In genomic region chr17:65905241-65905640, GRCm38 (mm10) we compare ENCODE assay signal across 16 mouse cellular contexts. TPM values are rescaled to one million over a fixed set of nuclear protein-coding genes. Genes with fewer than 3 reads are reported as not detected.
DNase-seq lines count a peak whose midpoint lies in the region; ATAC-seq and TF ChIP-seq lines count a peak whose summit lies in the region.
"Had no signal": no experiment of that assay in that cellular context is flagged by ENCODE, and none has a peak within 500 bp of the region (broad histone marks: within the 10 kb centered on the region; RNA-seq: fewer than 3 reads in every experiment).

No protein-coding gene starts in this region.

- peaks cover 34% of the 10 kb centered on the region for H3K4me1 ChIP-seq in E14TG2a.4 (replicated peaks; ENCODE audit: low read depth, low read length)
- peaks cover 13% of the 10 kb centered on the region for H3K4me1 ChIP-seq in embryonic facial prominence, embryonic 14.5 days (ENCODE audit: control insufficient read depth, insufficient read depth, low read length)
- no peaks in the 10 kb centered on the region for H3K4me1 ChIP-seq in intestine, postnatal 0 days (replicated peaks; ENCODE audit: control insufficient read depth, insufficient read depth, low read length)
- H3K4me1 ChIP-seq: forebrain, embryonic 13.5 days had no signal

- no peaks in the 10 kb centered on the region for H3K36me3 ChIP-seq in E14TG2a.4 (ENCODE audit: insufficient read depth, low read length)
- no peaks in the 10 kb centered on the region for H3K36me3 ChIP-seq in embryonic facial prominence, embryonic 14.5 days (ENCODE audit: control insufficient read depth, insufficient read depth, low read length)
- no peaks in the 10 kb centered on the region for H3K36me3 ChIP-seq in intestine, postnatal 0 days (ENCODE audit: control insufficient read depth, insufficient read depth)
- H3K36me3 ChIP-seq: liver, embryonic 12.5 days; neural tube, embryonic 15.5 days had no signal

- DNase-seq in adrenal gland, adult 2 months, result peak; percentile 5
- no peak for DNase-seq in adrenal gland, adult 8-10 months
- peak; percentile 88 for DNase-seq in heart, adult 11 months
- DNase-seq in heart, adult 9 months (ENCODE audit: low spot score in 2 of 2), result no peak
- peak; percentile 63 for DNase-seq in embryonic facial prominence, embryonic 14.5 days (ENCODE audit: low spot score)
- DNase-seq in frontal cortex, postnatal 36 days (ENCODE audit: low spot score in 2 of 2), result no peak
- DNase-seq: cerebellum, adult 2 months; heart, postnatal 4 days; layer of hippocampus, postnatal 36 days; right cerebral cortex, postnatal 25 days; thymus, adult 18-20 months had no signal

- peaks cover 6% of the 10 kb centered on the region; the same call in 1 of the 2 replicates for H3K27me3 ChIP-seq in E14TG2a.4 (ENCODE audit: insufficient read depth, low read length)
- H3K27me3 ChIP-seq in embryonic facial prominence, embryonic 14.5 days (replicated peaks; ENCODE audit: control insufficient read depth, insufficient read depth, low read length), result no peaks in the 10 kb centered on the region
- H3K27me3 ChIP-seq in intestine, postnatal 0 days (replicated peaks; ENCODE audit: control insufficient read depth, insufficient read depth, low read length), result no peaks in the 10 kb centered on the region
- H3K27me3 ChIP-seq: forebrain, embryonic 13.5 days; liver, embryonic 12.5 days; neural tube, embryonic 15.5 days had no signal

- peak overlapping the region; percentile 65 for H3K4me3 ChIP-seq in E14TG2a.4 (replicated peaks; ENCODE audit: low read length)
- H3K4me3 ChIP-seq in embryonic facial prominence, embryonic 14.5 days (ENCODE audit: low read depth, low read length), result no peak overlapping the region
- H3K4me3 ChIP-seq in intestine, postnatal 0 days (ENCODE audit: low read depth, low read length), result no peak overlapping the region
- H3K4me3 ChIP-seq: forebrain, embryonic 13.5 days; liver, embryonic 12.5 days; neural tube, embryonic 15.5 days had no signal

- peak overlapping the region; percentile 73; the same call in 1 of the 2 replicates for H3K27ac ChIP-seq in embryonic facial prominence, embryonic 14.5 days (replicated peaks; ENCODE audit: low read depth, low read length)
- no peak overlapping the region for H3K27ac ChIP-seq in intestine, postnatal 0 days (ENCODE audit: low read depth, low read length)
- H3K27ac ChIP-seq: forebrain, embryonic 13.5 days; liver, embryonic 12.5 days; neural tube, embryonic 15.5 days had no signal

- ATAC-seq in embryonic facial prominence, embryonic 14.5 days (ENCODE audit: low read depth), result 0 out of 2 replicates have a peak, but pooled peaks have one; percentile 23
- ATAC-seq in intestine, postnatal 0 days, result no peak
- ATAC-seq: forebrain, embryonic 13.5 days; liver, embryonic 12.5 days had no signal

- no peak overlapping the region for H3K9ac ChIP-seq in embryonic facial prominence, embryonic 14.5 days (ENCODE audit: low read depth, low read length)
- H3K9ac ChIP-seq in intestine, postnatal 0 days (ENCODE audit: low read depth, low read length), result no peak overlapping the region
- H3K9ac ChIP-seq: forebrain, embryonic 13.5 days; liver, embryonic 12.5 days; neural tube, embryonic 15.5 days had no signal

- WGBS in embryonic facial prominence, embryonic 14.5 days, result 64% methylated on average over 14 of the region's 14 CpGs
- WGBS in intestine, postnatal 0 days, result 87% methylated on average over 14 of the region's 14 CpGs

- peaks cover 7% of the 10 kb centered on the region for H3K9me3 ChIP-seq in E14TG2a.4 (ENCODE audit: low read length)
- H3K9me3 ChIP-seq in embryonic facial prominence, embryonic 14.5 days (ENCODE audit: control insufficient read depth, low read length), result peaks cover 7% of the 10 kb centered on the region; the same call in 1 of the 2 replicates
- H3K9me3 ChIP-seq in intestine, postnatal 0 days (ENCODE audit: control insufficient read depth), result 0 out of 2 replicates have a peak, but pooled peaks cover 2% of the 10 kb centered on the region
- H3K9me3 ChIP-seq: forebrain, embryonic 13.5 days; neural tube, embryonic 15.5 days had no signal

- no peak for TF ChIP-seq CTCF in E14TG2a.4 (conservative IDR thresholded peaks at IDR 0.05; ENCODE audit: low read length)
- no peak for TF ChIP-seq CTCF in intestine, postnatal 0 days (IDR thresholded peaks at IDR 0.05; ENCODE audit: low read depth)

- no peak overlapping the region for H3K4me2 ChIP-seq in embryonic facial prominence, embryonic 14.5 days (ENCODE audit: low read depth, low read length)
- no peak overlapping the region for H3K4me2 ChIP-seq in intestine, postnatal 0 days (replicated peaks; ENCODE audit: low read depth)
- H3K4me2 ChIP-seq: forebrain, embryonic 13.5 days; liver, embryonic 12.5 days; neural tube, embryonic 15.5 days had no signal

RNA-seq across cellular contexts. Expression of gene Ralbp1, which starts 19.6 kb away (rescaled TPM):
- total RNA-seq in adrenal gland, adult 2 months (2021), result 10 to 100 TPM; 52.2 to 52.8 TPM
- 23.7 and 28.4 TPM in 2 replicates for polyA plus RNA-seq in adrenal gland, adult 2 months (2012; rRNA removed)
- 10 to 100 TPM; 59.3 to 64.9 (median 62.6) TPM for total RNA-seq in adrenal gland, adult 8-10 months (2022)
- polyA plus RNA-seq in embryonic facial prominence, embryonic 14.5 days (2014; fragmentation: Nextera tagmentation; extraction: Ambion mirVana), result 88.9 and 95.6 TPM in 2 replicates
- 57.4 and 66.2 TPM in 2 replicates for polyA plus RNA-seq in intestine, postnatal 0 days (2015; fragmentation: Nextera tagmentation; extraction: Ambion mirVana)

RNA-seq across cellular contexts. Expression of gene Twsg1, which starts 45.8 kb away (rescaled TPM):
- total RNA-seq in adrenal gland, adult 2 months (2021), result 100 to 1,000 TPM in 1 of 2 experiments, 10 to 100 TPM in 1; 81.8 to 102 TPM
- 49.8 and 53.9 TPM in 2 replicates for polyA plus RNA-seq in adrenal gland, adult 2 months (2012; rRNA removed)
- 100 to 1,000 TPM; 107 to 156 (median 129) TPM for total RNA-seq in adrenal gland, adult 8-10 months (2022)
- polyA plus RNA-seq in embryonic facial prominence, embryonic 14.5 days (2014; fragmentation: Nextera tagmentation; extraction: Ambion mirVana), result 144 and 157 TPM in 2 replicates
- polyA plus RNA-seq in intestine, postnatal 0 days (2015; fragmentation: Nextera tagmentation; extraction: Ambion mirVana), result 35.6 and 36.0 TPM in 2 replicates

Comparison
In these comparisons a context has a peak if more than half of its experiments do, and no peak if none do; other contexts are left out.
1. DNase-seq: peak in adrenal gland, adult 2 months (single experiment), heart, adult 11 months (single experiment) and embryonic facial prominence, embryonic 14.5 days (single experiment); none in adrenal gland, adult 8-10 months (single experiment), heart, adult 9 months (0 of 2) and frontal cortex, postnatal 36 days (0 of 2).